Mouse (Mus musculus) spleen, adult 2 months (tissue): ENCODE measurements around the gene D10Wsu102e.
"Not testable (repeated sequence)": the region's sequence is repeated elsewhere in the genome, so short reads cannot be mapped to it uniquely, and the experiment has no call there.

Source experiments
- CTCF ChIP-seq: fragments of 200-500 bp; IDR thresholded peaks from 2 replicates; pipeline ENCODE4 v1.5.1; 2011; ENCODE audit warnings: mild to moderate bottlenecking, inconsistent platforms; ENCODE audit not compliant: insufficient read depth, insufficient read length, insufficient replicate concordance; ENCODE audit errors: extremely low read depth
- POLR2A ChIP-seq: fragments of 200-500 bp; IDR thresholded peaks from 2 replicates; pipeline ENCODE4 v1.6.1; 2011; ENCODE audit warnings: low read depth, low read length, inconsistent platforms

DNA sequence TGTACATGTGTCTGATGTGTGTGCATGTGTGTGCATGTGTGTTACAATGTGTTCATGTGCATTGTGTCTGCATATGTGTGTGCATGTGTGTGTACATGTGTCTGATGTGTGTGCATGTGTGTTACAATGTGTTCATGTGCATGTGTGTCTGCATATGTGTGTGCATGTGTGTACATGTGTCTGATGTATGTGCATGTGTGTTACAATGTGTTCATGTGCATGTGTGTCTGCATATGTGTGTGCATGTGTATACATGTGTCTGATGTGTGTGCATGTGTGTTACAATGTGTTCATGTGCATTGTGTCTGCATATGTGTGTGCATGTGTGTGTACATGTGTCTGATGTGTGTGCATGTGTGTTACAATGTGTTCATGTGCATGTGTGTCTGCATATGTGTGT lies 164.2 kb downstream of the D10Wsu102e start:
- not testable (repeated sequence) for TF ChIP-seq CTCF, POLR2A
